Mouse (Mus musculus) macrophage (primary cell): ENCODE results near the gene Rspo4. TPM values are rescaled to one million over a fixed set of nuclear protein-coding genes. Genes with fewer than 3 reads are reported as not detected.

ENCODE experiments used
- H3K27ac ChIP-seq: fragments of 350-480 bp; formaldehyde crosslinking; 2 replicates; pipeline ENCODE4 v1.9.0; 2021
- H3K36me3 ChIP-seq: fragments of 350-480 bp; formaldehyde crosslinking; 2 replicates; pipeline ENCODE4 v1.9.0; 2021; ENCODE audit errors: inconsistent target
- H3K4me3 ChIP-seq: fragments of 350-480 bp; formaldehyde crosslinking; 2 replicates; pipeline ENCODE4 v1.9.0; 2021; ENCODE audit errors: inconsistent target
- H3K79me2 ChIP-seq: fragments of 350-480 bp; formaldehyde crosslinking; 2 replicates; pipeline ENCODE4 v1.9.0; 2021; ENCODE audit errors: inconsistent target
- WGBS: methylation state at CpG from one replicate; pipeline ENCODE4 v1.1.7; 2026; ENCODE audit warnings: inconsistent platforms; ENCODE audit not compliant: missing documents; 5-methylcytosine and 5-hydroxymethylcytosine counted together
- polyA plus RNA-seq: library from polyadenylated mRNA; stranded (reverse); fragments of 250-400 nt; gene quantifications from 3 replicates; pipeline ENCODE4 v1.2.4, GENCODE M21; 2018; ENCODE audit warnings: inconsistent platforms
- total RNA-seq, 78 experiments: library from RNA; depleted of rRNA; stranded (reverse); fragments of 250-400 nt; gene quantifications; 1 replicate in 9 of 78; 2 replicates in 24 of 78; 3 replicates in 43 of 78; 4 replicates in 2 of 78; pipeline ENCODE4 v1.2.4; 2018; ENCODE audit warnings: inconsistent platforms in 56 of 78

The Rspo4 gene
- total RNA-seq (2018; cell fraction: chromatin; rRNA removed) = not detected
- not detected for total RNA-seq (2018; cell fraction: cytosol; rRNA removed)
- not detected for total RNA-seq (2018; cell fraction: nucleus; rRNA removed)
- not detected in 3 replicates for polyA plus RNA-seq

DNA sequence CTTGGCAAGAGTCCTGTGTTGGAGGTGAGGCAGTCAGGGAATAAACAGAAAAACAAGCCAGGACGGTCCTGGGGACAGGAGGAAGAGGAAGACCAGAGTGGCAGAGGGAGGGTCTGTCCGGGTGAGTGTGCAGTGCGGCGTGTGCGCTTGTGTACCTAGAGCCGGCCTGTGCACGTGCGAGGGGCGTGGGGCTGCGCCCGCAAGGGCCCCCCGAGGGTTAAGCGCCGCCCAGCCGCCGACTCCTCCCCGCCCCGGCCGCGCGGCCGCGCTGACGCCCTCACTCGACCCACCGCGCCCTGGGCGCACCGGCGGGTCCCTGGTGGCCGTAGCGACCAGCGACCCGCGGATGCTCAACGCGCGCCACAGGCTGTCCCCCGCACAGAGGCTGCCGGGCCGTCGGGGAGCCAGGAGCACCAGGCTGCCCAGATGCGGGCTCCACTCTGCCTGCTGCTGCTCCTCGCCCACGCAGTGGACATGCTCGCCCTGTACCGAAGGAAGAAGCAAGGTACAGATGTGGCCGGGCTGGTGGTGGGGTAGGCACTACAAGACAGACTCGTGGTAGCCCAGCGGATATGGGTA is at the start of gene Rspo4:
Rspo4 (plus strand) TSS at position 280 of the 579 bp plus-strand sequence.
- Histone ChIP-seq H3K4me3 (no peak within 1 kb of the TSS), H3K36me3 (no peaks in the 10 kb centered on the region), H3K79me2 (no peaks in the 10 kb centered on the region), H3K27ac (no peak within 1 kb of the TSS)
- 4% methylated on average over 48 of the region's 50 CpGs for WGBS

GRCm38 (mm10) chr2:151815586-151815985 is 27.1 kb upstream of the Rspo4 start:
- Histone ChIP-seq H3K27ac (no peak overlapping the region), H3K79me2 (no peaks in the 10 kb centered on the region), H3K36me3 (no peaks in the 10 kb centered on the region), H3K4me3 (no peak overlapping the region)
- WGBS = 70% methylated on average over 4 of the region's 4 CpGs

DNA sequence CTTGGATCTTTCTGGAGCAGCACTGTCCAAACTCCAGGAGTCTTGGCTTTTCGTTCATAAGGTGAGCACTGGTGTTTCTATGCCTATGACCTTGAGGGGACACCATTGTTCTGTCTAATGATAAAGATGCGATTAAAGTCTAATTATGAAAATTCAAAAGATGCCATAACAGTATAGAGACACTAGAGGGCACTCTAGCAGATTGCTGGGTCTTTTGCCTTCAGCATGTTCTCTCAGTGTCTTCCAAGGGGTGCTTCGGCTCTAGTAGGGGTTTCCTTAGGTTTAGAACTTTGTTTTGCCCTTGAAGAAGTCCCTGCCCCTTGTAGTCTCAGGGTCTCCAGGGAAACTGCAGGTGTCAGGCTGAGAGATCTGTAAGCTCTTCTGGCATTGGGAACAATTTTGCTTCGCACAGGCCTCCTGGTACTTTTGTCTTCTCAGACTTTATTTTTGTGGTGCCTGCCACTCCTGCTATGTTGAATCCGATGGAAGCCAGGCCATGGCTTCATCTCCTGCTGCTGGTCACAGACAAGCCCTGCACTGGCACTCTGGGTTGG is 19.6 kb downstream of the Rspo4 start:
- Histone ChIP-seq H3K36me3 (no peaks in the 10 kb centered on the region), H3K27ac (no peak overlapping the region), H3K79me2 (no peaks in the 10 kb centered on the region), H3K4me3 (no peak overlapping the region)
- WGBS = 53% methylated on average over 5 of the region's 5 CpGs

DNA sequence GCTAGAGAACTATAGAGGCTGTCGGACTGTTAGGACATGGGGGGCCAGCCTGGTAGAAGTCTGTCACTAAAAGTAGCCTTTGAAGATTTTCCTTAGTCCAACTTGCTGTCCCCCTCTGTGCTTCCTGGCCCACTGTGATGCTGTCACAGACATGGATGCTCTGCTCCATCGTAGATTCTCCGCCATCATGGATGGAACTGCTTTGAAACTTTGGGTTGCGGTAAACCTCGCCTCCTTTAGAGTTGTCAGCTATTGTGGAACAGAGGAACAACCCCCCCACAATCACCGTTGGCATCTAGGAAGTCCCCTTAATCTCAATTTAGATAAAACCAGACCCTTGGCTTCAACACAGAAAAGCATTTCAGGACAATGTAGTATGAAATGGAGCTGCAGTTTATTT is 22.2 kb downstream of the Rspo4 start:
- H3K36me3 ChIP-seq = no peaks in the 10 kb centered on the region
- 89% methylated on average over 6 of the region's 6 CpGs for WGBS
- no peak overlapping the region for H3K4me3 ChIP-seq
- no peaks in the 10 kb centered on the region for H3K79me2 ChIP-seq
- no peak overlapping the region for H3K27ac ChIP-seq

- no peaks in the 10 kb centered on the region for H3K79me2 ChIP-seq
- H3K4me3 ChIP-seq = no peak overlapping the region
- no peaks in the 10 kb centered on the region for H3K36me3 ChIP-seq
- H3K27ac ChIP-seq = no peak overlapping the region
- WGBS = 35% methylated on average over 4 of the region's 4 CpGs
These were observed 23.8 kb downstream of the Rspo4 start for GRCm38 (mm10) chr2:151866487-151866886.

- H3K36me3 ChIP-seq = no peaks in the 10 kb centered on the region
- no peaks in the 10 kb centered on the region for H3K79me2 ChIP-seq
- WGBS = 86% methylated on average over 8 of the region's 8 CpGs
- H3K4me3 ChIP-seq = no peak overlapping the region
- H3K27ac ChIP-seq = no peak overlapping the region
These were observed 25.5 kb downstream of the Rspo4 start for GRCm38 (mm10) chr2:151868196-151868595.

- Histone ChIP-seq H3K79me2 (no peaks in the 10 kb centered on the region), H3K4me3 (no peak overlapping the region), H3K27ac (no peak overlapping the region), H3K36me3 (no peaks in the 10 kb centered on the region)
These were observed 31.8 kb downstream of the Rspo4 start for GRCm38 (mm10) chr2:151874551-151874950.

DNA sequence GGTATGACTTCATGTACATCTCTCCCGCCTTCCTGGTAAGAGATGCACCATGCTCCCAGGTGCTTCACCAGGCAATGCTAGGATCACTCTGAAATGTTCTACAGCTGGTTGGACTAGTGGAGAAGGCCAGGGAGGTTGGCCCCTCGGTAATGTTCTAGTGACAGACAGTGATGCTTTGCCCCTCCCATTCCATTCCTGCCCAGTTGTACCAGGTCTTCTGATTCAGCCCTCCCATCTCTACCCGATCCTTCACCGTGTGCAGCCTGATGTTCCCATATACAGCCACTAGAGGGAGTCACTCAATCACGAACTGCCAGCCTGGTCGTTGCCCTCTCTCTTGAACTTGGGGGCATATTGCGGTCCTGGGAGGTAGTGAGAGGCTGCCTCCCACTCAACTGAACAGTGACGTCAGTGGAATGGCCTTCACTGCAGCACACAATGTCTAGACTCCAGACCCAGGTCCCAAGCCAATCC is 33.3 kb downstream of the Rspo4 start:
- Histone ChIP-seq H3K36me3 (no peaks in the 10 kb centered on the region), H3K27ac (no peak overlapping the region), H3K4me3 (no peak overlapping the region), H3K79me2 (no peaks in the 10 kb centered on the region)
- 18% methylated on average over 8 of the region's 8 CpGs for WGBS

DNA sequence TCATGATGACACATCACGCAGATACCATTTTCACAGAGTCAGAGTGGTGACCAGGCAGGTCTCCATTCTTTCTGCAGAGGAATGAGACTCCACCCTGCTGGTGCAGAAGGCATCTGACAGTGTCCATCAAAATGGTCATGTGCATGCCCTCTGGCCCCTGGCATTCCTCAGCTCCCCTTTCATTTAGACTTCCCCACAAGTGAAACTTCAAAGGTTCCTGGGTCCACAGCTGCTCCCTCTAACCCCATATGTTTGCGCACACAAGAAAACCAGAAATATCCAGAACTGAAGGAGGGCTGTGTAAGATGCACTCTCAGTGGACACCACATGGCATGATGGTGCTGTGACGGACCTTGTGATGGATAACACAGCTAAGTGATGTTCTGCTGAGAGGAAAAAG is 35.9 kb downstream of the Rspo4 start:
- no peak overlapping the region for H3K27ac ChIP-seq
- H3K36me3 ChIP-seq = no peaks in the 10 kb centered on the region
- WGBS = 81% methylated on average over 3 of the region's 3 CpGs
- no peaks in the 10 kb centered on the region for H3K79me2 ChIP-seq
- no peak overlapping the region for H3K4me3 ChIP-seq

- Histone ChIP-seq H3K36me3 (no peaks in the 10 kb centered on the region), H3K27ac (no peak overlapping the region), H3K4me3 (no peak overlapping the region), H3K79me2 (no peaks in the 10 kb centered on the region)
- WGBS = 57% methylated on average over 2 of the region's 2 CpGs
These were observed 37.0 kb downstream of the Rspo4 start for GRCm38 (mm10) chr2:151879760-151880159.

DNA sequence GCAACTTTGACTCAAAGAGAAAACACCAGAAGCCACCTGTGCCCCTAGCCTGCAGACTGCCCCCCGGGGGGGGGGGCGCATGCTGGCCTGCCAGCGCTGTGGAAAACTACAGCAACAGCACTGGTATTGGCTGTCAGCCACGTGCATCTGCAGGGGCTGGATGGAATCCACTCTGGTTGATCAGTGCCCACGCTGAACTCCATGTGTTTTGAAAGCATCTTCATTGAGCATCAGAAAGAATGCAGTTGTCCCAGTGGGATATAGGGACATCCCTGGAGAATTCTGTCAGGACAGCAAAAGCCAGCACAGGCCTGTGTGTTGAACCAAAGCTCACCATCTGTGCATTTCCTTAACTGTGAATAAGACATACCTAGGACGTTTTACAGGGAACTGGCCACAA is 48.3 kb downstream of the Rspo4 start:
- 66% methylated on average over 6 of the region's 6 CpGs for WGBS
- no peak overlapping the region for H3K4me3 ChIP-seq
- no peak overlapping the region for H3K27ac ChIP-seq
- H3K36me3 ChIP-seq = no peaks in the 10 kb centered on the region
- no peaks in the 10 kb centered on the region for H3K79me2 ChIP-seq

DNA sequence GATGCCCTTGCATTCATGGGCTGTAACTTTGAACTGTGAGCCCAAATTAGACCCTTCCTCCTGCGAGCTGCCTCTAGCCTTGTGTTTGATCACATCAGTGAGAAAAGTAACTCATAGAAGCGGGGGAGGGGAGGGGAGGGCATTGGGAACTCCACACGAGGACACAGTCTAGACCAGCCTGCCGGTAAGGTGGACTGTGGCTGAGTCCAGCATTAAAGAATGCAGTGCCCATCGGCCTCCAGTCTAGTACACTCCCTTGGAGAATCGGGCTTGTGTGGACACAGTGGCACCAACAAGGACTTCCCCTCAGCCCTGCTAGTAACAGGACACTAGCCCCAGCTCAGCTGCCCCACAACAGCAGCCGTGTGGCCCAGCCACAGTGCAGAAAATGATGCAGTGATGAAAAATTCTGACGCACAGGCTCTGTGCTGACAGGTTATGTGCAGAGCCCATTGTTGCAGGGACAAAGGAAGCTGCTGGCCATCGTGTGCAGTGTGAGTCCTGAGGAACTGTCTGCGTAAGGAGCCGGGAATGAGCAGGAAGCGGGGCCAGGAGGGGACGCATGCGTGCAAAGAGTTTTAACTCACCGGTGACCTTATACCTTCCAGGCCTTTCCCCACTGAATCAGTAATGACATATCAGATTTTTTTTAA is 50.5 kb downstream of the Rspo4 start:
- no peak overlapping the region for H3K27ac ChIP-seq
- 48% methylated on average over 15 of the region's 15 CpGs for WGBS
- H3K79me2 ChIP-seq = no peaks in the 10 kb centered on the region
- no peaks in the 10 kb centered on the region for H3K36me3 ChIP-seq
- H3K4me3 ChIP-seq = no peak overlapping the region

DNA sequence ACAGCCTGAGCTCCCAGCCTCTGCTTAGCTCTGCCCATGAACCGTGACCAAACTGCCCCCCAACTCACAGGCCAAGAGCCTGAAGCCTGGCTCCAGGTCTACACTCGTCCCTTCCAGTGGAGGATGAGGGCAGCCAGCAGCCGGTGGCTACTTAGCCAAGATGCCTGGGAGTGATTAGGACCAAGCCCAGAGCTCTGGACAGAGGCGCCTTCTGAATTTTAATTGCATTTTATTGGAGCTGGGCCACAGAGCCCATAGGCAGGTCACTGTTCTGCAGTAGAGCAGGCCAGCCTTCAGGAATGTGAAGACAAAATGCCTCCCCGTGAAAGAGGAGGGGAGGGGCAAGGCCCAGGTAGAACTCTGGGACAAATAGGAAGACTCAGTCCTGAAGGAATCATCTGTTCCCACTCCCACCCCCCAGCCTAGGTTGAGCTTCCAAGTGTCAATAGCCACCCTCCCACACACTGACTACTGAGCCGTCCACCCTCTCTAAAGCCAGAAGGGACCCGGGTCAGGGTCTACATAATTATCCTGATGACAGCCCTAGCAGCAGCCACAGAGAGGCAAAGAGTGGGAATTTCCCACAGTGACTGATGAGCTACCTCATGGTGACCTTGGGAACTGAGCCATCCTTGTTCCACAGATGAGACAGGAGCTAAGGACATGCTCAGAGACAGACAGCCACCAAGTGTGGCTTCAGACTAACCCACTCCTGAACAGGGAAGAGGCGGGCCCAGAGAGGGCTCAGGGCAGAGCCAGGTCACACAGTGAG is 51.7 kb downstream of the Rspo4 start:
- H3K4me3 ChIP-seq = no peak overlapping the region
- H3K27ac ChIP-seq = no peak overlapping the region
- H3K79me2 ChIP-seq = no peaks in the 10 kb centered on the region
- no peaks in the 10 kb centered on the region for H3K36me3 ChIP-seq
- WGBS = 88% methylated on average over 8 of the region's 8 CpGs

- no peaks in the 10 kb centered on the region for H3K36me3 ChIP-seq
- no peak overlapping the region for H3K4me3 ChIP-seq
- 44% methylated on average over 5 of the region's 5 CpGs for WGBS
- H3K79me2 ChIP-seq = no peaks in the 10 kb centered on the region
- no peak overlapping the region for H3K27ac ChIP-seq
These were observed 53.2 kb downstream of the Rspo4 start for GRCm38 (mm10) chr2:151895911-151896310.

GRCm38 (mm10) chr2:151898106-151898505 is 55.4 kb downstream of the Rspo4 start:
- Histone ChIP-seq H3K79me2 (no peaks in the 10 kb centered on the region), H3K27ac (no peak overlapping the region), H3K4me3 (no peak overlapping the region), H3K36me3 (no peaks in the 10 kb centered on the region)
- 87% methylated on average over 1 of the region's 1 CpGs for WGBS
